Mouse (Mus musculus): ENCODE data around the gene Fgf8. TPM values are rescaled to one million over a fixed set of nuclear protein-coding genes. Genes with fewer than 3 reads are reported as not detected.

Gene Fgf8
- polyA plus RNA-seq, 1 experiment from 2014 or later = 35.3 TPM

GRCm38 (mm10) chr19:45694056-45694455 lies 48.7 kb downstream of the Fgf8 start:
- no peak overlapping the region for H3K27ac ChIP-seq
- H3K27me3 ChIP-seq (ENCODE audit: poor library complexity, severe bottlenecking) = peaks cover 40% of the 10 kb centered on the region
- no peak overlapping the region for H3K4me3 ChIP-seq
- 42% methylated on average over 3 of the region's 3 CpGs for WGBS
- no peak for DNase-seq (ENCODE audit: extremely low spot score, low spot score)
- peaks cover 26% of the 10 kb centered on the region for H3K4me1 ChIP-seq
- H3K9me3 ChIP-seq = 0 out of 2 replicates have a peak, but pooled peaks cover 3% of the 10 kb centered on the region
- no peaks in the 10 kb centered on the region for H3K36me3 ChIP-seq (replicated peaks)

- Histone ChIP-seq H3K9me3 (no peaks in the 10 kb centered on the region), H3K4me3 (no peak overlapping the region), H3K27me3 (ENCODE audit: poor library complexity, severe bottlenecking) (peaks cover 43% of the 10 kb centered on the region), H3K27ac (no peak overlapping the region), H3K36me3 (replicated peaks) (no peaks in the 10 kb centered on the region), H3K4me1 (peaks cover 28% of the 10 kb centered on the region)
- no peak for DNase-seq (ENCODE audit: extremely low spot score, low spot score)
- 92% methylated on average over 8 of the region's 8 CpGs for WGBS
These were observed 50.5 kb downstream of the Fgf8 start for GRCm38 (mm10) chr19:45692211-45692610.

- DNase-seq (ENCODE audit: extremely low spot score, low spot score) = no peak
- peaks cover 36% of the 10 kb centered on the region for H3K4me1 ChIP-seq
- H3K27me3 ChIP-seq (ENCODE audit: poor library complexity, severe bottlenecking) = peaks cover 45% of the 10 kb centered on the region
- H3K36me3 ChIP-seq (replicated peaks) = no peaks in the 10 kb centered on the region
- H3K4me3 ChIP-seq = no peak overlapping the region
- no peaks in the 10 kb centered on the region for H3K9me3 ChIP-seq
- 86% methylated on average over 8 of the region's 8 CpGs for WGBS
- H3K27ac ChIP-seq = no peak overlapping the region
These were observed 51.6 kb downstream of the Fgf8 start for GRCm38 (mm10) chr19:45691001-45691535.

GRCm38 (mm10) chr19:45687001-45687400 lies 55.7 kb downstream of the Fgf8 start:
- no peaks in the 10 kb centered on the region for H3K9me3 ChIP-seq
- no peaks in the 10 kb centered on the region for H3K36me3 ChIP-seq (replicated peaks)
- 74% methylated on average over 4 of the region's 4 CpGs for WGBS
- H3K27ac ChIP-seq = no peak overlapping the region
- H3K27me3 ChIP-seq (ENCODE audit: poor library complexity, severe bottlenecking) = peaks cover 46% of the 10 kb centered on the region
- no peak overlapping the region for H3K4me3 ChIP-seq
- no peak for DNase-seq (ENCODE audit: extremely low spot score, low spot score)
- peaks cover 24% of the 10 kb centered on the region for H3K4me1 ChIP-seq

Other genes starting within 250 kb of the Fgf8 start
- gene Poll, start 182.4 kb downstream of the Fgf8 start, polyA plus RNA-seq (2016; fragmentation: Nextera tagmentation; extraction: Ambion mirVana) = 25.7 and 26.6 TPM in 2 replicates
- 52.1 and 53.5 TPM in 2 replicates for gene Gm17018, start 182.3 kb downstream of the Fgf8 start, polyA plus RNA-seq (2016; fragmentation: Nextera tagmentation; extraction: Ambion mirVana)
- gene Fbxw4, start 82.6 kb downstream of the Fgf8 start, polyA plus RNA-seq (2016; fragmentation: Nextera tagmentation; extraction: Ambion mirVana) = 4.2 and 4.4 TPM in 2 replicates
- 10.7 and 16.1 TPM in 2 replicates for gene Npm3, start 6.7 kb upstream of the Fgf8 start, polyA plus RNA-seq (2016; fragmentation: Nextera tagmentation; extraction: Ambion mirVana)
- 59.2 and 63.9 TPM in 2 replicates for gene Mgea5, start 40.9 kb upstream of the Fgf8 start, polyA plus RNA-seq (2016; fragmentation: Nextera tagmentation; extraction: Ambion mirVana)
- 0.71 and 0.86 TPM in 2 replicates for gene Kcnip2, start 73.1 kb upstream of the Fgf8 start, polyA plus RNA-seq (2016; fragmentation: Nextera tagmentation; extraction: Ambion mirVana)